Mouse (Mus musculus) hindbrain, postnatal 0 days (tissue): ENCODE measurements around the gene Ptpn6. TPM values are rescaled to one million over a fixed set of nuclear protein-coding genes. Genes with fewer than 3 reads are reported as not detected.

ENCODE experiments used
- ATAC-seq: fragments of 200-750 bp; cut with Nextera tagmentation; 2 replicates; pipeline ENCODE4 v1.8.0; 2017; ENCODE audit warnings: mild to moderate bottlenecking, moderate TSS enrichment, moderate library complexity
- DNase-seq: peaks from one replicate; pipeline ENCODE4 v3.0.0-alpha.2; 2015; ENCODE audit warnings: low spot score
- H3K27ac ChIP-seq: fragments of 300-500 bp; sonication (generic); 2 replicates; pipeline ENCODE4 v1.5.1; 2014; ENCODE audit warnings: mild to moderate bottlenecking
- H3K27me3 ChIP-seq: fragments of 300-500 bp; sonication (generic); 2 replicates; pipeline ENCODE4 v1.6.1; 2014; ENCODE audit warnings: low read length, mixed read lengths; ENCODE audit not compliant: insufficient read depth
- H3K36me3 ChIP-seq: fragments of 300-500 bp; sonication (generic); 2 replicates; pipeline ENCODE4 v1.6.1; 2014; ENCODE audit warnings: low read length, mixed read lengths; ENCODE audit not compliant: insufficient read depth
- H3K4me1 ChIP-seq: fragments of 300-500 bp; sonication (generic); 2 replicates; pipeline ENCODE4 v1.6.1; 2014; ENCODE audit warnings: antibody characterized with exemption, low read length, mixed read lengths; ENCODE audit not compliant: insufficient read depth
- H3K4me2 ChIP-seq: fragments of 300-500 bp; sonication (generic); 2 replicates; pipeline ENCODE4 v1.6.1; 2014; ENCODE audit warnings: low read depth, mild to moderate bottlenecking, low read length, moderate library complexity, mixed read lengths
- H3K4me3 ChIP-seq: fragments of 300-500 bp; sonication (generic); 2 replicates; pipeline ENCODE4 v1.5.1; 2014; ENCODE audit warnings: low read length
- H3K9ac ChIP-seq: fragments of 300-500 bp; sonication (generic); replicated peaks from 2 replicates; pipeline ENCODE4 v1.6.1; 2014; ENCODE audit warnings: mild to moderate bottlenecking, low read length, moderate library complexity, mixed read lengths
- H3K9me3 ChIP-seq: fragments of 300-500 bp; sonication (generic); 2 replicates; pipeline ENCODE4 v1.6.1; 2016; ENCODE audit warnings: low read length, mixed read lengths
- CTCF ChIP-seq: IDR thresholded peaks from 2 replicates; pipeline ENCODE4 v1.5.1; 2016; ENCODE audit warnings: antibody characterized with exemption, control low read depth, low read depth
- WGBS: fragments of 180-500 bp; shearing (Covaris S2); extraction: QIAGEN DNeasy Blood & Tissue Kit; methylation state at CpG from one replicate; pipeline ENCODE4 v1.1.7; 2014; 5-methylcytosine and 5-hydroxymethylcytosine counted together
- polyA plus RNA-seq: library from polyadenylated mRNA; unstranded; fragments of >200 nt; fragmentation: Nextera tagmentation; extraction: Ambion mirVana; gene quantifications from 2 replicates; pipeline ENCODE4 v1.2.1, GENCODE M21; 2015
- total RNA-seq: library from RNA; depleted of rRNA; stranded (reverse); fragments of >200 nt; gene quantifications from 2 replicates; pipeline ENCODE4 v1.2.3, GENCODE M21; 2014

Gene Ptpn6
- total and polyA plus RNA-seq, 2 experiments from 2014 or later: 3.8 to 4.3 TPM

DNA sequence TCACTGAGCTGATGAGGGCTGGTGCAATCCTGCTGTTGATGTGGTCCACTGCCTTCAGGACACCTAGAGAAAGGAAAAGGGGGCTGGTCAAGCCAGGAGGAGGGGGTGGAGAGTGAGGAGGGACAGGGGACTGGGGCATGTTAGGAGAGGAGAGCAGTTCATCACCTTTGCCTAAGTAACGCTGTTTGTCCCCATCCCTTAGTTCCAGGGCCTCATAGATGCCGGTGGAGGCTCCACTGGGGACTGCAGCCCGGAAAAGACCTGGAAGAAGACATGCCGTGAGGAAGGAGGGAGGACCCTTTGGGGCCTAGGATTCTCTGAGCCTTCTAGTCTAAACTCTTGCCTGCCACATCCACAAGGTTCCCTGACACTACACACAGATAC is 29.0 kb upstream of the Ptpn6 start:
- no peak for TF ChIP-seq CTCF
- Histone ChIP-seq H3K4me3 (no peak overlapping the region), H3K9me3 (no peaks in the 10 kb centered on the region), H3K27me3 (no peaks in the 10 kb centered on the region), H3K27ac (peak overlapping the region; percentile 78; the same call in 1 of the 2 replicates), H3K36me3 (no peaks in the 10 kb centered on the region; the same call in 1 of the 2 replicates), H3K4me1 (peaks cover 19% of the 10 kb centered on the region), H3K4me2 (peak overlapping the region; percentile 75), H3K9ac (peak overlapping the region; percentile 74; the same call in 1 of the 2 replicates)
- ATAC-seq (0 out of 2 replicates have a peak, but pooled peaks have one; percentile 0), DNase-seq (no peak)
- 34% methylated on average over 4 of the region's 4 CpGs for WGBS

DNA sequence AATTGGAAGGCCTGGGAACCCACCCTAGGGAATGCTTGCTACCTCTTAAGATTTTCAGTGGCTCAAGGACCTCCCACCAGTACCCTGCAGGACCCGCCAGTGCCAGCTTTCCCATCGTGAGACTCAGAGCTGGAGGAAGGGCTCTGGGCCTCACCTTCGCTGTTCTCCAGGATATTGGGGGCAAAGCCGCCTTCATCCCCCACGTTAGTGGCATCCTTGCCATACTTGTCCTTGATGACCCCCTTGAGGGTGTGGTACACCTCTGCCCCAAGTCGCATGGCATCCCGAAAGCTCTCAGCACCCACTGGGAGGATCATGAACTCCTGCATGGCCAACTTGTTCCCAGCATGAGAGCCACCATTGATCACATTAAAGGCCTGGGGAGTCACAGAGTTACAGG is 27.4 kb upstream of the Ptpn6 start:
- H3K9me3 ChIP-seq: no peaks in the 10 kb centered on the region
- DNase-seq: no peak
- no peak overlapping the region for H3K4me2 ChIP-seq
- H3K4me3 ChIP-seq: no peak overlapping the region
- H3K9ac ChIP-seq: no peak overlapping the region
- 86% methylated on average over 7 of the region's 7 CpGs for WGBS
- TF ChIP-seq CTCF: no peak
- H3K4me1 ChIP-seq: peaks cover 19% of the 10 kb centered on the region
- no peaks in the 10 kb centered on the region; the same call in 1 of the 2 replicates for H3K36me3 ChIP-seq
- ATAC-seq: no peak
- H3K27me3 ChIP-seq: no peaks in the 10 kb centered on the region
- no peak overlapping the region for H3K27ac ChIP-seq

DNA sequence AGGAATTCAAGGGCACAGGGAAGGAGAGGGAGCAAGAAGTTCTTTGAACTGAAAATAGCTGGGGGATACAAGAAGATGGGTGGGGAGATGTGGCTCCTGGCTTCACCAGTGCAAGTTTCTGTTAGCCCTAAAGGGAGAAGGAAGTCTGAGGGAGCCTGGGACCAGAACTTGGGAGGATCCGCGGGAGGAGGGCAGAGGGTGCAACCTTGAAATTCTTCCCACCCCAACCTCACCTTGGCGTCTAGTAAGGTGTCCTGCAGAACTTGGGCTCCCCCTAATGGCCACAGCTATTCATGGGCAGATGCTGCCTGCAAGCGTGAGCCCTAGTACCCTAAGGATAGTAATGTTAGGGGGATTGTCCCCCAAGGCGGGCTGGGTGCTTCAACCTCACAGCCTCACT is 20.7 kb upstream of the Ptpn6 start:
- Histone ChIP-seq H3K9me3 (no peaks in the 10 kb centered on the region), H3K4me3 (no peak overlapping the region), H3K27ac (peak overlapping the region; percentile 97), H3K4me1 (peaks cover 28% of the 10 kb centered on the region), H3K36me3 (no peaks in the 10 kb centered on the region; the same call in 1 of the 2 replicates), H3K27me3 (no peaks in the 10 kb centered on the region), H3K4me2 (no peak overlapping the region), H3K9ac (no peak overlapping the region)
- DNase-seq: peak; percentile 83
- WGBS: 1% methylated on average over 5 of the region's 5 CpGs
- peak; percentile 87 for TF ChIP-seq CTCF
- no peak for ATAC-seq

DNA sequence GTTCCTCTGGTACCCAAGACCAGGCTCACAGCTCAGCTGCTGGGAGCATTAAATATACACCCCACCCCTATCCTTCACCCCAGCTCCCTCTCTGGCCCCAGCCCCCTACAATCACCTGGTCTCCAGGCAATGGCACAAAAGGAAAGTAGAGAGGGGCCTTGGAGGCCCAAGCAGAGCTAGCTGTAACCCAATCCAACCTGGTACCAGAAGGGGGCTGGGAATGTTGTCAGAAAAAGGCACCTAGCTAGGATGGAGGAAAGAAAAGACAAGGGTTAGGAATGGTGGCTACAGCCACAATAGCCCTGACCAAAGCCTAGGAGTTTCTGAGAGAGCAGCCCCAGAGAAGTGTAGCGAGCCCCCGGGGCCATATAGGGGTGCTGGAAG is 20.3 kb upstream of the Ptpn6 start:
- Histone ChIP-seq H3K27ac (peak overlapping the region; percentile 97), H3K27me3 (no peaks in the 10 kb centered on the region), H3K4me1 (peaks cover 31% of the 10 kb centered on the region), H3K4me2 (no peak overlapping the region), H3K9me3 (no peaks in the 10 kb centered on the region), H3K9ac (no peak overlapping the region), H3K4me3 (no peak overlapping the region), H3K36me3 (no peaks in the 10 kb centered on the region; the same call in 1 of the 2 replicates)
- TF ChIP-seq CTCF: no peak
- DNase-seq: no peak
- 51% methylated on average over 2 of the region's 2 CpGs for WGBS
- ATAC-seq: no peak

DNA sequence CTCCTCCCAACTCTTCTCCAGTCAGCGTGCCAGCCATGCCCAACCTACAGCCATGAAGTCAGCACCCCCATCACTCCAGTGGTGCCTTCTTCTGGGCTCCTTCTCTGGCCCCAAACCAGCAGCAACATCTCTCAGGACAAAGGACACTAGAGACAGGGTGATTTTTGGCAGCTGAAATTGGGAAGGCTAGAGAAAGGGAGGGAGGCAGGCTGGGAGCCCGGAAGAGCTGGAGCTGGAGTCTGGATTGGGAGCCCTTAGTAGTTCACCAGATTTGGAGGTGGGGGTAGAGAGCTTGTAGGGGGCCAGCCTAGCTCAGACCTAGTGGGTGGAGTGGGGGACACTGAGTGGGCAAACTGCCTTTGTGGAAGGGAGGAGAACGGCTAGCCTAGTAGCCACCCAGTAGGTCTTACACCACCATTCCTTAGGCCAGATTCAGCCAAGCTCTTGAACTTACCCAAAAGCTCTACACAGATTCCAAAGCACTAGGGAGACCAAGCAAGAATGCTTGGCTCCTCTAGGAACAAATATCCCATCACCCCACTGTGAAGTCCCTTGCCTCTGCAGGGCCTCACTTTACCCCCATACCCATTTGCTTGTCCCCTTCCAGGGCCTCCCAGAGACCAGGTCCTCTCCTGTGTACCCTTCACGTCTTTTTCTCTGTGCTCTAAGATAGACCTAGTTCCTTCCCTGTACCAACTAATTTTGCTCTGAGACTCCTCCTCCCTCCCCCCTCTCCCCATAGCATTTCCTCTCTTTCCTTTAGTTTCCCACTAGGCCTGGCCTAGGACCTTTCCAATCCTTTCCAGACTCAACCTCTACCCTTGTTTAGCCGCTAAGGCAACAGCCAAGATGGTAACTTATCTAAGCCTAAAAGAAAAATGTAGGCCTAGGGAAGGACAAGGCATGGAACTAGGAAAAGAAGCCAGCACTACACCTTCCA is 19.7 kb upstream of the Ptpn6 start:
- peak overlapping the region; percentile 85 for H3K4me3 ChIP-seq
- no peaks in the 10 kb centered on the region for H3K27me3 ChIP-seq
- ATAC-seq (peak; percentile 70), DNase-seq (peak; percentile 83)
- peak overlapping the region; percentile 94 for H3K9ac ChIP-seq
- no peaks in the 10 kb centered on the region for H3K9me3 ChIP-seq
- no peak for TF ChIP-seq CTCF
- H3K4me2 ChIP-seq: peak overlapping the region; percentile 85
- WGBS: 10% methylated on average over 5 of the region's 5 CpGs
- H3K4me1 ChIP-seq: peaks cover 34% of the 10 kb centered on the region
- peak overlapping the region; percentile 97 for H3K27ac ChIP-seq
- H3K36me3 ChIP-seq: no peaks in the 10 kb centered on the region; the same call in 1 of the 2 replicates

DNA sequence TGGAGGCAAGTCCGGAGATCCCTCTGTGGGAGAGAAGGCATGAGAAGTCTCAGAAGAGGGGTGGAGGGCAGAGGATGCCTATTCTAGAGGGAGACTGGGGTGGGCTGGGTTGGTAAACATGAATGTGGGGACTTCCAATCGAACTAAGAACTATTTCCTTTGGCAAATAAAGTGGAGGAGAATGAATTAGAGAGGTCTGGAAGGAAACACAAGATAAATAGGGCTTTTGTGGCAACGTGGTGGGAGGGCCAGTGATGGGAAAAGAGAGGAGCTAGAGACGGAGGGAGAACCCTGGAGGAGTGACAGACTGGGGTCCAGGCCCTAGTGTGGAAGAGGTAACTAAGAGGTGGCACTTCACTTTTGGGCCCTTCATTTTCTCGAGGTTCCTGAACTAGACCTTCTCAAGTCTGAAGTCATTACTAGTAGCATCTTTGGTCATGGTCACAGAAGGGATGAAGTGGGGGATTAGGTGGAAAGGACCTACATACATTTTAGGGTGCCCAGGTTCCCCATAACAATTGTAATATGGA is 18.9 kb upstream of the Ptpn6 start:
- peaks cover 34% of the 10 kb centered on the region for H3K4me1 ChIP-seq
- ATAC-seq: no peak
- 3% methylated on average over 5 of the region's 5 CpGs for WGBS

More for the DNA sequence above, 18.9 kb upstream of the Ptpn6 start:
- no peaks in the 10 kb centered on the region for H3K9me3 ChIP-seq
- peak overlapping the region; percentile 85 for H3K4me3 ChIP-seq
- DNase-seq: no peak
- peak overlapping the region; percentile 97 for H3K27ac ChIP-seq
- H3K36me3 ChIP-seq: no peaks in the 10 kb centered on the region
- peak overlapping the region; percentile 85 for H3K4me2 ChIP-seq
- H3K27me3 ChIP-seq: no peaks in the 10 kb centered on the region
- TF ChIP-seq CTCF: no peak
- H3K9ac ChIP-seq: peak overlapping the region; percentile 94
